Mouse (Mus musculus): Measurements from ENCODE around the gene Gm10306. TPM values are rescaled to one million over a fixed set of nuclear protein-coding genes. Genes with fewer than 3 reads are reported as not detected.

Gene Gm10306
- polyA plus RNA-seq, 1 experiment from 2014 or later: not detected

- no peaks in the 10 kb centered on the region for H3K9me3 ChIP-seq (ENCODE audit: control insufficient read depth, low read length)
- H3K27me3 ChIP-seq (ENCODE audit: control insufficient read depth, insufficient read depth, low read length): no peaks in the 10 kb centered on the region
- no peak overlapping the region for H3K9ac ChIP-seq (ENCODE audit: low read length)
- peaks cover 9% of the 10 kb centered on the region for H3K4me1 ChIP-seq (ENCODE audit: control insufficient read depth, insufficient read depth, low read length)
- 79% methylated on average over 7 of the region's 7 CpGs for WGBS
- H3K36me3 ChIP-seq (ENCODE audit: control insufficient read depth, insufficient read depth, low read length): no peaks in the 10 kb centered on the region
- no peak overlapping the region for H3K27ac ChIP-seq (ENCODE audit: low read depth, low read length)
- H3K4me2 ChIP-seq: no peak overlapping the region
- no peak overlapping the region for H3K4me3 ChIP-seq (ENCODE audit: low read depth, low read length)
- ATAC-seq (ENCODE audit: low FRiP score) (no peak; the same call in 1 of the 2 replicates), DNase-seq (ENCODE audit: low spot score, missing footprints) (no peak)
Measured at GRCm38 (mm10) chr4:94557145-94557544, 799 bp downstream of the Gm10306 start.

- Histone ChIP-seq H3K27ac (ENCODE audit: low read depth, low read length) (no peak overlapping the region), H3K27me3 (ENCODE audit: control insufficient read depth, insufficient read depth, low read length) (no peaks in the 10 kb centered on the region), H3K9me3 (ENCODE audit: control insufficient read depth, low read length) (no peaks in the 10 kb centered on the region), H3K4me2 (no peak overlapping the region), H3K4me3 (ENCODE audit: low read depth, low read length) (no peak overlapping the region), H3K9ac (ENCODE audit: low read length) (no peak overlapping the region), H3K36me3 (ENCODE audit: control insufficient read depth, insufficient read depth, low read length) (no peaks in the 10 kb centered on the region), H3K4me1 (ENCODE audit: control insufficient read depth, insufficient read depth, low read length) (peaks cover 9% of the 10 kb centered on the region)
- ATAC-seq (ENCODE audit: low FRiP score) (no peak), DNase-seq (ENCODE audit: low spot score, missing footprints) (no peak)
- 44% methylated on average over 2 of the region's 2 CpGs for WGBS
Measured at GRCm38 (mm10) chr4:94559266-94559665, 2.9 kb downstream of the Gm10306 start.

GRCm38 (mm10) chr4:94560316-94560715 lies 4.0 kb downstream of the Gm10306 start:
- WGBS: 78% methylated on average over 1 of the region's 1 CpGs
- no peaks in the 10 kb centered on the region for H3K36me3 ChIP-seq (ENCODE audit: control insufficient read depth, insufficient read depth, low read length)
- no peak overlapping the region for H3K4me2 ChIP-seq
- H3K9me3 ChIP-seq (ENCODE audit: control insufficient read depth, low read length): no peaks in the 10 kb centered on the region
- no peak for DNase-seq (ENCODE audit: low spot score, missing footprints)
- no peak overlapping the region for H3K27ac ChIP-seq (ENCODE audit: low read depth, low read length)
- no peaks in the 10 kb centered on the region for H3K27me3 ChIP-seq (ENCODE audit: control insufficient read depth, insufficient read depth, low read length)
- no peak for ATAC-seq (ENCODE audit: low FRiP score)
- peaks cover 5% of the 10 kb centered on the region for H3K4me1 ChIP-seq (ENCODE audit: control insufficient read depth, insufficient read depth, low read length)
- H3K9ac ChIP-seq (ENCODE audit: low read length): no peak overlapping the region
- H3K4me3 ChIP-seq (ENCODE audit: low read depth, low read length): no peak overlapping the region

- no peaks in the 10 kb centered on the region for H3K4me1 ChIP-seq (ENCODE audit: control insufficient read depth, insufficient read depth, low read length)
- H3K36me3 ChIP-seq (ENCODE audit: control insufficient read depth, insufficient read depth, low read length): no peaks in the 10 kb centered on the region
- 79% methylated on average over 7 of the region's 7 CpGs for WGBS
- DNase-seq (ENCODE audit: low spot score, missing footprints) (no peak), ATAC-seq (ENCODE audit: low FRiP score) (no peak)
- H3K4me3 ChIP-seq (ENCODE audit: low read depth, low read length): no peak overlapping the region
- H3K27me3 ChIP-seq (ENCODE audit: control insufficient read depth, insufficient read depth, low read length): no peaks in the 10 kb centered on the region
- H3K4me2 ChIP-seq: no peak overlapping the region
- no peak overlapping the region for H3K9ac ChIP-seq (ENCODE audit: low read length)
- H3K9me3 ChIP-seq (ENCODE audit: control insufficient read depth, low read length): no peaks in the 10 kb centered on the region
- H3K27ac ChIP-seq (ENCODE audit: low read depth, low read length): no peak overlapping the region
Measured at GRCm38 (mm10) chr4:94561954-94562648, 5.8 kb downstream of the Gm10306 start.

- Histone ChIP-seq H3K9me3 (ENCODE audit: control insufficient read depth, low read length) (no peaks in the 10 kb centered on the region), H3K36me3 (ENCODE audit: control insufficient read depth, insufficient read depth, low read length) (peaks cover 1% of the 10 kb centered on the region; the same call in 1 of the 2 replicates), H3K9ac (ENCODE audit: low read length) (no peak overlapping the region), H3K4me2 (no peak overlapping the region), H3K4me1 (ENCODE audit: control insufficient read depth, insufficient read depth, low read length) (no peaks in the 10 kb centered on the region), H3K4me3 (ENCODE audit: low read depth, low read length) (no peak overlapping the region), H3K27me3 (ENCODE audit: control insufficient read depth, insufficient read depth, low read length) (no peaks in the 10 kb centered on the region), H3K27ac (ENCODE audit: low read depth, low read length) (no peak overlapping the region)
- no peak for DNase-seq (ENCODE audit: low spot score, missing footprints)
- ATAC-seq (ENCODE audit: low FRiP score): no peak
Measured at GRCm38 (mm10) chr4:94564297-94564696, 8.0 kb downstream of the Gm10306 start.

GRCm38 (mm10) chr4:94572677-94573076 lies 16.3 kb downstream of the Gm10306 start:
- Histone ChIP-seq H3K4me2 (no peak overlapping the region), H3K9me3 (ENCODE audit: control insufficient read depth, low read length) (no peaks in the 10 kb centered on the region), H3K27me3 (ENCODE audit: control insufficient read depth, insufficient read depth, low read length) (no peaks in the 10 kb centered on the region), H3K4me3 (ENCODE audit: low read depth, low read length) (no peak overlapping the region), H3K9ac (ENCODE audit: low read length) (no peak overlapping the region), H3K4me1 (ENCODE audit: control insufficient read depth, insufficient read depth, low read length) (no peaks in the 10 kb centered on the region), H3K27ac (ENCODE audit: low read depth, low read length) (no peak overlapping the region), H3K36me3 (ENCODE audit: control insufficient read depth, insufficient read depth, low read length) (peaks cover 4% of the 10 kb centered on the region; the same call in 1 of the 2 replicates)
- DNase-seq (ENCODE audit: low spot score, missing footprints): no peak
- ATAC-seq (ENCODE audit: low FRiP score): no peak
- WGBS: 95% methylated on average over 4 of the region's 4 CpGs

GRCm38 (mm10) chr4:94591765-94592381 lies 35.5 kb downstream of the Gm10306 start:
- H3K9me3 ChIP-seq (ENCODE audit: control insufficient read depth, low read length): no peaks in the 10 kb centered on the region
- H3K4me1 ChIP-seq (ENCODE audit: control insufficient read depth, insufficient read depth, low read length): no peaks in the 10 kb centered on the region
- H3K27ac ChIP-seq (ENCODE audit: low read depth, low read length): no peak overlapping the region
- 92% methylated on average over 4 of the region's 4 CpGs for WGBS
- no peak overlapping the region for H3K4me2 ChIP-seq
- H3K9ac ChIP-seq (ENCODE audit: low read length): no peak overlapping the region
- DNase-seq (ENCODE audit: low spot score, missing footprints) (no peak), ATAC-seq (ENCODE audit: low FRiP score) (no peak)
- H3K36me3 ChIP-seq (ENCODE audit: control insufficient read depth, insufficient read depth, low read length): no peaks in the 10 kb centered on the region
- no peaks in the 10 kb centered on the region for H3K27me3 ChIP-seq (ENCODE audit: control insufficient read depth, insufficient read depth, low read length)
- H3K4me3 ChIP-seq (ENCODE audit: low read depth, low read length): no peak overlapping the region

GRCm38 (mm10) chr4:94592709-94593108 lies 36.4 kb downstream of the Gm10306 start:
- Histone ChIP-seq H3K9ac (ENCODE audit: low read length) (no peak overlapping the region), H3K27me3 (ENCODE audit: control insufficient read depth, insufficient read depth, low read length) (no peaks in the 10 kb centered on the region), H3K4me3 (ENCODE audit: low read depth, low read length) (no peak overlapping the region), H3K27ac (ENCODE audit: low read depth, low read length) (no peak overlapping the region), H3K4me2 (no peak overlapping the region), H3K9me3 (ENCODE audit: control insufficient read depth, low read length) (no peaks in the 10 kb centered on the region), H3K36me3 (ENCODE audit: control insufficient read depth, insufficient read depth, low read length) (no peaks in the 10 kb centered on the region), H3K4me1 (ENCODE audit: control insufficient read depth, insufficient read depth, low read length) (no peaks in the 10 kb centered on the region)
- no peak for DNase-seq (ENCODE audit: low spot score, missing footprints)
- ATAC-seq (ENCODE audit: low FRiP score): no peak

- Histone ChIP-seq H3K4me2 (no peak overlapping the region), H3K4me3 (ENCODE audit: low read depth, low read length) (no peak overlapping the region), H3K27me3 (ENCODE audit: control insufficient read depth, insufficient read depth, low read length) (no peaks in the 10 kb centered on the region), H3K9me3 (ENCODE audit: control insufficient read depth, low read length) (no peaks in the 10 kb centered on the region), H3K9ac (ENCODE audit: low read length) (no peak overlapping the region), H3K27ac (ENCODE audit: low read depth, low read length) (no peak overlapping the region), H3K36me3 (ENCODE audit: control insufficient read depth, insufficient read depth, low read length) (no peaks in the 10 kb centered on the region), H3K4me1 (ENCODE audit: control insufficient read depth, insufficient read depth, low read length) (peaks cover 9% of the 10 kb centered on the region; the same call in 1 of the 2 replicates)
- ATAC-seq (ENCODE audit: low FRiP score) (no peak), DNase-seq (ENCODE audit: low spot score, missing footprints) (no peak)
- WGBS: 93% methylated on average over 4 of the region's 4 CpGs
Measured at GRCm38 (mm10) chr4:94601395-94601794, 45.0 kb downstream of the Gm10306 start.

Data from midbrain, embryonic 11.5 days (tissue).